Mouse (Mus musculus) liver, embryonic 12.5 days (tissue): ENCODE measurements around the gene Brd3. TPM values are rescaled to one million over a fixed set of nuclear protein-coding genes. Genes with fewer than 3 reads are reported as not detected.

ENCODE experiments used
- ATAC-seq: fragments of 200-750 bp; cut with Nextera tagmentation; 2 replicates; pipeline ENCODE4 v1.8.0; 2017; ENCODE audit warnings: moderate number of reproducible peaks, mild to moderate bottlenecking, moderate library complexity
- H3K27ac ChIP-seq: fragments of 300-500 bp; sonication (generic); 2 replicates; pipeline ENCODE4 v1.5.1; 2016; ENCODE audit warnings: mild to moderate bottlenecking
- H3K27me3 ChIP-seq: fragments of 300-500 bp; sonication (generic); replicated peaks from 2 replicates; pipeline ENCODE4 v1.6.1; 2016; ENCODE audit warnings: mild to moderate bottlenecking, moderate library complexity
- H3K36me3 ChIP-seq: fragments of 300-500 bp; sonication (generic); 2 replicates; pipeline ENCODE4 v1.6.1; 2016; ENCODE audit warnings: mild to moderate bottlenecking, moderate library complexity
- H3K4me1 ChIP-seq: fragments of 300-500 bp; sonication (generic); 2 replicates; pipeline ENCODE4 v1.6.1; 2016
- H3K4me2 ChIP-seq: fragments of 300-500 bp; sonication (generic); 2 replicates; pipeline ENCODE4 v1.6.1; 2016; ENCODE audit warnings: mild to moderate bottlenecking, moderate library complexity
- H3K4me3 ChIP-seq: fragments of 300-500 bp; sonication (generic); 2 replicates; pipeline ENCODE4 v1.5.1; 2016; ENCODE audit warnings: mild to moderate bottlenecking, moderate library complexity
- H3K9ac ChIP-seq: fragments of 300-500 bp; sonication (generic); 2 replicates; pipeline ENCODE4 v1.6.1; 2016; ENCODE audit warnings: mild to moderate bottlenecking, moderate library complexity
- H3K9me3 ChIP-seq: fragments of 300-500 bp; sonication (generic); replicated peaks from 2 replicates; pipeline ENCODE4 v1.6.1; 2016; ENCODE audit warnings: mild to moderate bottlenecking, moderate library complexity
- WGBS: fragments of 180-500 bp; shearing (Covaris S2); methylation state at CpG from one replicate; pipeline ENCODE4 v1.1.7; 2016; ENCODE audit not compliant: insufficient replicate concordance; 5-methylcytosine and 5-hydroxymethylcytosine counted together
- microRNA-seq: library from miRNA; unstranded; fragments of <30 nt; microRNA quantifications from one replicate; pipeline ENCODE4, GENCODE M21; 2017
- polyA plus RNA-seq: library from polyadenylated mRNA; unstranded; fragments of >200 nt; fragmentation: Nextera tagmentation; extraction: Ambion mirVana; gene quantifications from 2 replicates; pipeline ENCODE4 v1.2.1, GENCODE M21; 2016

The Brd3 gene
- polyA plus RNA-seq, 1 experiment from 2014 or later = 39.0 TPM

DNA sequence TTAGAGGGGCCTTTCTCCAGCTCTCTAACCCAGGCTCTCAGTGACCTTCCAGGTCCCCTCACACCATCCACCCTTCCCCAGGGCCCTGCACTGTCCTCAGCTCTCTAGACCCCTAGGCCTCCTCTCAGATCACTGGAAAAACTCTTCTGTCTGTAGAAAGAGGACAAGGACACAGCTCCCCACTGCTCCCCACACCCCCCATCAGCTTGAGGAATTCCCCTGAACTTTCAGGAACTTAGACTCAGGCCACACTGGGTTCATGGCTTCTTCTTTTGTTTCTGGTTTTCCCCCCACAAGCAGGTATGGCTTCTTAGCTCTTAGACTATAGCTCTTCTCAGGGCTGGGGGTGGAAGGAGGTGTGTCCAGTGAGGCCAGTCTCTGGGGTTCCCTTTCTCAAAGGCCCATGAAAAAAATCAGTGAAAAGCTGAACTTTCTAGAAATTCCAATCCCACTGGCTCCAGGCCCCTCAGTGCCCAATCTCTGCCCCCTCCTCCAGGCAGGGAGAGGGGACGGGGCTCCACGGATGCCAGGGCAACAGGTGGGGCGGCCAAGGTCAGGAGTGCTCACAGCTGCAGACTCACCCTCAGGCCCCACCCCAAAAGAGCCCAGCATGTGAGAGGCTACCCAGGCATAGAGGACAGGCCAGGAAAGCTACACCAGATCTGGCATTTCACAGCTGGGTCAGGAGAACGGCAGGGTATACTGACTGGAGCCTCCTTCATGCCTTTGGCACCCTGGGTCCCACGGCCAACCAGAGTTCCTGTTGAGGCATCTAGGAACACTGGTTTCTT is 102.2 kb downstream of the Brd3 start:
- no peaks in the 10 kb centered on the region for H3K27me3 ChIP-seq
- H3K9me3 ChIP-seq = no peaks in the 10 kb centered on the region
- whole genome bisulfite sequencing = 69% methylated on average over 5 of the region's 5 CpGs
- ATAC-seq = no peak
- H3K36me3 ChIP-seq = no peaks in the 10 kb centered on the region
- H3K4me2 ChIP-seq = no peak overlapping the region
- no peak overlapping the region for H3K9ac ChIP-seq
- no peak overlapping the region; the same call in 1 of the 2 replicates for H3K27ac ChIP-seq
- H3K4me1 ChIP-seq = peaks cover 57% of the 10 kb centered on the region
- no peak overlapping the region for H3K4me3 ChIP-seq

DNA sequence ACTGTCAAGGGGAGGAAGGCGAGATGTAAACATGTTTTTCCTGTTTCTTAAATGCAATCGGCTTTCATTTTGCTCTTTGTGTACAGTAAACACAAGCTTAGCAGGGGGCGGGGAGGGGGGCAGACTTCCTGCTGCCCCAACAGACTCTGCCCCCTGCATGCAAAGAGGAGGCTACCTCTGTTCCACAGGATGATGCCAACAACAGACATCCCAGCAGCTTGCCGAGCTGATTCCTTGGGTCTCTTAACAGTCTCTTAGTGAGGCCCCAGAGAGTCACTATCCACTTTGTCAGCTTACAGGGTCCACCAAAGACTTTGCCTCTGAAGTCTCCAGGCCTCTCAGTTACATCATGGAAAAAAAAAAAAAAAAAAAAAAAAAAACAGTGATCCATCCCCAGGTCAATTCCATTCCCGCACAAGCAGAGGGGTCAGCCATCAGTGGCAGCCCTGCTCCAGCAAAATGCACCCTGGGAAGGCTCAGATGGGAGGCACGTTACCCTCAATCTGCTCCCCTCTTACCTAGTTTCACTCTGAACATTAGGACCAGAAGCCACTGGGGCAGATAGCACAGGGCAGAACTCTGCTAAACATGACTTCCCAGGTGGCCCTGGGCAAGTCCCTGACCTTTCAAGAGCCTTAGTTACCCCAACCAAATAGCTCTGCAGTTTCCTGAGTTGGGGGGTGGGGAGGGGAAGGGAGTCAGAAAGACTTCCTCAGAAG is 102.9 kb downstream of the Brd3 start:
- Histone ChIP-seq H3K9me3 (0 out of 2 replicates have a peak, but pooled peaks cover under 1% of the 10 kb centered on the region), H3K9ac (no peak overlapping the region), H3K36me3 (no peaks in the 10 kb centered on the region), H3K27ac (no peak overlapping the region; the same call in 1 of the 2 replicates), H3K4me3 (no peak overlapping the region), H3K4me1 (peaks cover 57% of the 10 kb centered on the region), H3K4me2 (no peak overlapping the region), H3K27me3 (no peaks in the 10 kb centered on the region)
- 57% methylated on average over 6 of the region's 6 CpGs for WGBS
- no peak for ATAC-seq

DNA sequence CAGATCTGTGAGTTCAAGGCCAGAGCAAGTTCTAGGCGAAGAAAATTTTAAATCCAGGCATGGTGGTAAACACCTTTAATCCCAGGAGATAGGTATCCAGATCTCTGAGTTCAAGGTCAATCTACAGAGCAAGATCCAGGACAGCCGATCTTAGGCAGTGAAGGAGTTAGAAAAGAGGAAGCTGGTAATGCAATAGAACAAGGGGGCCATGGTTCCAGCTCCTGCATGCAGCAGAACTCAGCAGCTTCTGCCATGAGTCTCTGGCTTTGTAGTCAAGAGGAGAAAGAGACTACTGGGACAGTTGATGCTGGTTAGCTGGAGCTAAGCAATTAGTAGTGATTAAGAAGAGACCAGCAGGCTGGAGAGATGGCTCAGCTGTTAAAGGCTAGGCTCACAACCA is 105.9 kb downstream of the Brd3 start:
- Histone ChIP-seq H3K9ac (no peak overlapping the region), H3K4me3 (no peak overlapping the region), H3K36me3 (no peaks in the 10 kb centered on the region), H3K9me3 (0 out of 2 replicates have a peak, but pooled peaks cover 6% of the 10 kb centered on the region), H3K27me3 (no peaks in the 10 kb centered on the region), H3K4me2 (no peak overlapping the region), H3K4me1 (peaks cover 34% of the 10 kb centered on the region), H3K27ac (no peak overlapping the region)
- no peak for ATAC-seq
- 55% methylated on average over 2 of the region's 2 CpGs for WGBS

DNA sequence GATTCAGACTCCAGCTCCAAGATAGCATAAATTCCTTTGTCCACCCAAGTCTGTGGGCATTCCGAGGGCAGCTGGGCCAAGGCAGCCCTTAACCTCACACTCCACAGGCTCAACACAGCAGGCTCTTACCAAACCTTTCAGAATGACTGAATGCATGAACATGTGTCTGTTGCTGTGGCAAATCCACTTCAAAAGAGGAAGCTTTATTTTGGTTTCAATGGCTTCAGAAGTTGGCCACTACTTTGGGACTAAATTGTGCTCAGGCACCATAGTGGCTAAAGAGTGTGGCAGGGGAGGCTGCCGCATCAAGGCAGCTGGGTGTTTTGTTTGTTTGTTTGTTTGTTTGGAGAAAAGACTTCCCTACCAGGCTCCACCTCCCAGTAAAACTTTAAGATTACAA is 107.4 kb downstream of the Brd3 start:
- ATAC-seq = no peak
- no peaks in the 10 kb centered on the region for H3K36me3 ChIP-seq
- H3K4me1 ChIP-seq = peaks cover 32% of the 10 kb centered on the region
- H3K9ac ChIP-seq = no peak overlapping the region
- H3K27ac ChIP-seq = no peak overlapping the region
- no peaks in the 10 kb centered on the region for H3K27me3 ChIP-seq
- H3K4me3 ChIP-seq = no peak overlapping the region
- H3K9me3 ChIP-seq = 0 out of 2 replicates have a peak, but pooled peaks cover 6% of the 10 kb centered on the region
- no peak overlapping the region for H3K4me2 ChIP-seq
- 83% methylated on average over 2 of the region's 2 CpGs for WGBS

GRCm38 (mm10) chr2:27396656-27397440 is 110.6 kb downstream of the Brd3 start:
- Histone ChIP-seq H3K4me1 (peaks cover 38% of the 10 kb centered on the region), H3K27ac (no peak overlapping the region), H3K4me2 (no peak overlapping the region), H3K9me3 (0 out of 2 replicates have a peak, but pooled peaks cover 6% of the 10 kb centered on the region), H3K4me3 (no peak overlapping the region), H3K27me3 (no peaks in the 10 kb centered on the region), H3K36me3 (no peaks in the 10 kb centered on the region), H3K9ac (no peak overlapping the region)
- ATAC-seq = no peak
- 71% methylated on average over 17 of the region's 17 CpGs for WGBS

Small RNAs within 50 kb of the gene (microRNA-seq; reads per million reads assigned to microRNA genes)
- gene Gm24049 = not detected
- not detected for gene Mir7578

Other genes with a start within 250 kb of the Brd3 start
- gene Vav2, start 80.6 kb downstream of the Brd3 start, polyA plus RNA-seq = 5.0 and 5.8 TPM in 2 replicates
- 1.3 and 1.4 TPM in 2 replicates for gene Brd3os, start 65.3 kb downstream of the Brd3 start, polyA plus RNA-seq
- gene Wdr5, start 7.5 kb upstream of the Brd3 start, polyA plus RNA-seq = 47.2 and 47.3 TPM in 2 replicates
- gene Rxra, start 168.8 kb upstream of the Brd3 start, polyA plus RNA-seq = 3.9 and 4.2 TPM in 2 replicates